Mouse (Mus musculus) cerebellum, postnatal 14 days (tissue): ENCODE measurements around the gene Nr1d2.
"Not testable (repeated sequence)": the region's sequence is repeated elsewhere in the genome, so short reads cannot be mapped to it uniquely, and the experiment has no call there.

Source experiments
- DNase-seq, 2 experiments: peaks; one replicate each; pipeline ENCODE4 v3.0.0; 2021; ENCODE audit warnings: mixed read lengths in 2 of 2

The Nr1d2 gene

DNA sequence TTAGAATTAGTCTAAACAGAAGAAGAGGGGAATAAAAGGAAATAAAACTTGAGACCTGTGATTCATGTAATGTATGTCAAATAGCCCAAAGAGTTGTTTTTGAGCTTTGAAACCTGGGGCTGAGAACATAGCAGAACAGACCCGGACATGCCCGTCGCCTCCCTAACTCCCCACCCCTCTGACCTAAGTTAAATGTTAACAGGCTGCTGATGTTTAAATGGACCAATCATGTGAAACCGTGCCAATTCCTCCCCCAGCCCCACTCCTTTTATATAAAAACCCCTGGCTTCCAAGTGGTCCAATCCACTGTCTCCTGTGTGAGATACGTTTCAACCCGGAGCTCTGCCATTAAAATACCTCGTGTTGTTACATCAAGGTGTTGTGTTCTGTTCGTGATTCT is 7.1 kb downstream of the Nr1d2 start:
- not testable (repeated sequence) for DNase-seq

DNA sequence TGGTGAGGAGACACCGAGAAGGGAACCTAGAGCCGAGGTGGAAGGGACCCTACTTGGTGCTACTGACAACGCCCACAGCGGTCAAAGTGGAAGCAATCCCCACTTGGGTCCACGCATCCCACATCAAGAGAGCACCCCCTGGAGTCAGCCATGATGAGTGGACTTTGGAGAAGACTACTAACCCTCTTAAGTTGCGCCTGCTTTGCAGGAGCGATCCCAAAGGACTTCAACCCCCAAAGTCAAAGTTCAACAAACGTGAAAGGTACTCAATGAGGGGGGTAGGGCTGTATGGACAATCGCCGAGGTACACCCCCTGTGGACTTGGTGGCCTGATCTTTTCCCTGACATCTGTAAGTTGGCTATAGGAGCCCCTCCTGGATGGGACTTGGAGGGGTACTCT is 9.2 kb downstream of the Nr1d2 start:
- DNase-seq = not testable (repeated sequence)

DNA sequence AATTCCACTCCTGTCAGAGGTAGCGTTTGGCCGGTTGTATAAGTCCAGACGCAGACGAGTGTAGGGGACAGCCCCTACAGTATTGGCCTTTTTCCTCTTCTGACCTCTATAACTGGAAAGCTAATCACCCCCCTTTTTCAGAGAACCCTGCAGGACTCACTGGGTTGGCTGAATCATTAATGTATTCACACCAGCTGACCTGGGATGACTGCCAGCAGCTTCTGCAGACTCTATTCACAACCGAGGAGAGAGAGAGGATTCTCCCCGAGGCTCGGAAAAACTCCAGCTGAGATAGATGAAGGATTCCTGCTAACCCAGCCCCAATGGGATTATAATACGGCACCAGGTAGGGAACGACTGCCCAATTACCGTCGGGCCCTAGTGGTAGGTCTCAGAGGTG is 12.7 kb downstream of the Nr1d2 start:
- peak; percentile 42 to 47 for DNase-seq

DNA sequence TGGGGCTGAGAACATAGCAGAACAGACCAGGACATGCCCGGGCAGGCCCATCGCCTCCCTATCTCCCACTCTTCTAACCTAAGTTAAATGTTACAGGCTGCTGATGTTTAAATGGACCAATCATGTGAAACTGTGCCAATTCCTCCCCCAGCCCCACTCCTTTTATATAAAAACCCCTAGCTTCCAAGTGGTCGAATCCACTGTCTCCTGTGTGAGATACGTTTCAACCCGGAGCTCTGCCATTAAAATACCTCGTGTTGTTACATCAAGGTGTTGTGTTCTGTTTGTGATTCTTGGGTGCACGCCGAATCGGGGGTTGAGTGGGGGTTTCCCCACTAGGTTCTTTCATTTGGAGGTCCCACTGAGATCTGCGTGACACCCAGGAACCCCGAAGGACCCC is 13.5 kb downstream of the Nr1d2 start:
- not testable (repeated sequence) for DNase-seq

DNA sequence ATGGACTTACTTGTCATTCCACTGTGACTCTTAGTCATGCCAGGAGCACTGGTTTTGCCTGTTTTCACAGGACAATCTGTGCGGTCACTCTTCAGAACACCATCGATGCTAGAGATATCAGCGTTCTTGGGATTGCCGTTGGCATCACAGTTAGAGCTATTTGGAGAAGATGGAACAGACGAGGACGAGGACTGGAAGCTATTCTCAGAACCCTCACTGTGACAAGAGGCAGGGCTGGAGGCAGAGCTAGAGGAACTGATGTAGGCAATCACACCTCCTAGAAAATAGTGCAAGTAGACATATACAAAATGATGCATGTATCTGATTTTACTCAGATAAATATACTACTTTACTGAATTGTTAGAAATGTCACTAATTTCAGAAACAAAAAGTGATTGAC is 16.9 kb downstream of the Nr1d2 start:
- DNase-seq = no peak

DNA sequence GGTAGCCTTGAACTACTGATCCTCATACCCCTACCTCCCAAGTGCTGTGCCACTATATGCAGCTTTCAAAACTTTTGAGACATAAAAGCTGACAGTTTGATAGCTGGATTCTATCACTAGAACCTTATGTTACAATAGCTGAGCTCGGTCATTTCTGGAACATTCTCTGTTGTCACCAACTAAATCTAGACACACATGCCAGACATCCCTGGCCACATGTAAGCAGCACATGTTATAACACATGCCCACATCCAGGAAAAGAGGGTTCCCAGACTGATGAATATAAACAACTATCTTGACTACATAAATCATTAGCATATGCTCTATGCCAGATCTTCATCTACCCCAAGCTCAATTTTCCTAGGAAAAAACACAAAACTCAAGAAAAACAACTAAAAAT is 21.8 kb downstream of the Nr1d2 start:
- no peak for DNase-seq

DNA sequence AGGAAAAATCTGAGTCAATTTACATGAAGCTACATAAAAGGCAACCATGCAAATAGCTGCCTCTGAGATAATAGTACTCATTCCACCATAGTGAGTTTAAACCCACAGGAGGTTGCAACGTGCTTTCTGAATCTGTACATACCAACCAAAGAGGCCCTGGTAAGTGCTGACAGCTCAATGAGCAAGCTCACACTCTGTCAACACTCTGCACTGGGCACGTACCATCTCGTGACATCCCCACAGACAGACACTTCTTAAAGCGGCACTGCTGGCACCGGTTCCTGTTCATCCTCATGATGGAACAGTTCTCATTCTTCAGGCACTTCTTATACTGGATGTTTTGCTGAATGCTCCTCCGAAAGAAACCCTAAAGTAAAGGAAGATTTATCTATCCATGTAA is 22.5 kb downstream of the Nr1d2 start:
- DNase-seq = peak in 1 of 2 experiments; percentile 5

DNA sequence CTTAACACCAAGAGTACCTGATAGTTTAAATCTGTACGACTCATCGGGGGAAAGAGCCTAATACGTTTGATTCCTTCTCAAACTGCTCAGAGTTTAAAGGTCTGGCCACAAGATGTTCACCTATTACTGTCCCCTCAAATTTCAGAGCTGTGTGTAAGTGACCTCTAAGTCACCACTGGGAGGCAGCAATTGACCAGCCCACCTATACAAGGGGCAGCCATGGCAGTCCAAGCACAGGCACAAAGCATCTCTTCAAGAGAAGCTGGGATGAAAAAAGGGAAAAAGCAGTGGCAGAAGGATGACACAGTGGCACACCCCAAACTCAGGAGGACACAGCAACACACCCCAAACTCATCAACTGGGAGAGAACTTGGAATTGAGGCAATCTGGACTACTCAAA is 28.1 kb downstream of the Nr1d2 start:
- peak; percentile 59 to 64 for DNase-seq

DNA sequence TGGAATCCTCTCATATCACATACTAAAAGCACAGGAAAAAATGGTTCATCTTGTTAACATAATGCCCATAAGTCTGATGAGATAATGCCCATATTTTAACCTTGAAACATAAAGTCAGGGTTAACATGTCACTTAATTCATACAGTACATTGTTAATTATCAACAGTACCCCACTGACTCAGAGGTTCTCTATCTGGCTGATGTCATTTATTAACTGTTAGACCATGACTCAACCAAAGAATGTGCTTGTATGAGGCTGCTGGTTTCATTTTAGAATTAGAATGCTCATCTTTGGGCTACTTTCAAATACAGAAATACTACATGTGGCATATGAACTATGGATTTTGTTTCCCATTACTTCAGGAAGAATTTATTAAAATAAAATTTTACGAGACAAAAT is 34.6 kb downstream of the Nr1d2 start:
- not testable (repeated sequence) for DNase-seq

DNA sequence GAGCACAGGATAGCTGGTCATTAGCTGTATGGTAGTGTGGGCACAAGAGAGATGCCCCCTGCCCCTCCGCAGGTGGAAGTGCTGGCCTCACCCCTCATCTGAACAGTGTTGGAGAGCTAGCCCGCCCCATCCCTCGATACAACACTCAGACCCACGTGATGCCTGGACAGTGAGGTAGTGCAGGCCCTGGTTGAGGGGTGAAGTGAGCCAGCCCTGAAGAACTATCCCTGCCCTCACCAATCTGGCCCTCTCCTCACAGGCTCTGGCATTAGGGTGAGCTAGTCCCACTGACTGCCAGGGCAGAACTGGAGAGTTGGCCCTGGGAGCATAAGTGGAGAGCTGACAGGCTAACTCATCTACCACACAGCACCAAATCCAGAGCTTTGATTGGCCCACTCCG is 37.5 kb downstream of the Nr1d2 start:
- peak in 1 of 2 experiments; percentile 4 for DNase-seq

DNA sequence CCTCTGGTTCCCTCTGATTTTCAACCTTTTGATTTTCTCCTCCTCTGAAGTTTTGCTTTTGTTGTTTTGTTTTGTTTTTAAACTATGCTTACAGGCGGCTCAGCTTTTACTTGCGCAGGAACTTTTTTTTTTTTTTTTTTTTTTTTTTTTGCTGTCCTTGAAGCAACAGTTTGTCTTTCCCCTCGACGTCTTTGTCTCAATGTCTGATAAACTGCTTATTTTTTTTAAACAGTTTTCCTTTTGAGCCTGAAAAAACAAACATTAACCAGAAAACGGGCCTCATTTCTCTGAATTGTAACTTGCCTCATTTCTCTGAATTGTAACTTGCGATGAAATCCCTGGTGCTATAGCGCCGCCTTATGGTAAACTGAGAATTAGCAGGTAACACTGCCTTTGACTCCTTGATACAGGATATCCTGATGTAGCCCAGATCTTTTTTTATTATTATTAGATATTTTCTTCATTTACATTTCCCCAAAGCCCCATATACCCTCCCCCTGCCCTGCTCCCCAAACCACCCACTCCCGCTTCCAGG is 52.0 kb downstream of the Nr1d2 start:
- peak; percentile 61 to 70 for DNase-seq

DNA sequence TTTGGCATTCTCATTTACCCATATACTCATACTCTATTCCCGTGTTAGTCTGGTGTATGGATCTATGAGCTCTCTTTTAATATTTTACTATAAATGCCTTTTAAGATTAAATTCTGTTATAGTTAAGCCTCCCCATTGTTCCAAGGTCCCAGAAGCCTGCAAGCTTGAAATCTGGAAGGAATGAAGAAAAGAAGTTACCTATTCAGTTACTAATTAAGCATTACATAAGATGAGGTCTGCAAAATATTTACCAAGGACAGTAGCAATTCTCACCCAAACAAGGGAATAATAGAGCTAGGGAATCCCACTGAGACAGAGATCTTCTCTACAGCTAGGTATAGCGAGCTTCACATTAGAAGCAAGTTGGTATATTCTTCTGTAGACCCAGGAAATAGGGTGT is 61.4 kb downstream of the Nr1d2 start:
- not testable (repeated sequence) for DNase-seq

DNA sequence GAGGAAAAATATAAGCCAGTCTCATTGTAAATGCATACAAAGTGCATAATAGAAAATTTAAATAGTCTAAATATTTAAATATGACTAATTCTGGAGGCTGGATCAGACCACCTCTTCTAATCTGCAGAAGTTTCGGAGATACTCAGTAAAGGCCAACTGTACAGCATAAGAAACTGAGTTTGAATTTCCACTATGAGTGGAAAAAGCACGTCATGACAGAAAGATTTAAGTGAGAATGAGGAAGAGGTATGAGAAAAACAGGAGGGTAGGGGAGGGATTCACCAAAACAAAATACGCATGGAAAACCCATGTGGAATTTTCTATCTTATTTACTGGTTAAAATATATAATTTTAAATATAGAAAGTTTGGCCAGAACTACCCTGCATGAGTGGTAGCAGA is 71.3 kb downstream of the Nr1d2 start:
- no peak for DNase-seq

DNA sequence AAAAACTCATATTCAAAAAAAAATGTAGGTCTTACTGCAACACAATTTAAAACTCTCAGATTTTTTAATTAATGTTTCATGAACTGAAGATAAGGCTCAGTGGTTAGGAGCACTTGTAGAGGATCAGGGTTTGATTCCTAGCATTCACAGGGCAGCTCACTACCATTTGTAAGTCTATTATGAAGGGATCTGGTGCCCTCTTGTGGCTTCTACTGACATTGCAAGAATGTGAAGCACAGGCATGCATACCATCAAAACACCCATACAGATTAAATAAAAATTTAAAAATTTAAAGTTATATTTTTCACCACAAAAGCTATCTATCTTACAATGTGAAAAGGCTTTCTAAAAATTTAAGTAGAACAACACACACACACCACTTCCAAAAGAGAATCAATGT is 71.9 kb downstream of the Nr1d2 start:
- peak; percentile 49 to 57 for DNase-seq
